Mouse (Mus musculus): ENCODE data around the gene Senp3.

DNA sequence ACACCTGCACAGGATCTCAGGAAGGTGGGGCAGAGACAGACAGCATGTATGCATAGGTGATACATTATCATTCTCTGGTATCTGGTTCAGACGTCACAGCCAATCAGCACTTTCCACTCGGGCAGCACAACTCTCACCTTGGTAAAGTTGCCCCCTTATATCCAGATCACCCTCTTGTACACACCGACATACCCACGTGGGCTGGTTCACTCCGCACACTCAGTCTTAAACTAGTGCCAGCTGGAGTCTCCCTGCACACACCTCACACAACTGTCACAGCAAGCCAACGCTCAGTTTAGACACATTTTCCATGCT lies 13.1 kb upstream of the Senp3 start:
- TF ChIP-seq RAD21 (IDR thresholded peaks at IDR 0.05; ENCODE audit: low read depth, low read length) (no peak), TCF12 (IDR thresholded peaks at IDR 0.05; ENCODE audit: low read depth, low read length) (no peak), E2F4 (IDR thresholded peaks at IDR 0.05; ENCODE audit: insufficient replicate concordance, low read depth, low read length) (no peak)

Measured in CH12.LX (cell line).